Mouse (Mus musculus): ENCODE results near the gene Dkkl1. TPM values are rescaled to one million over a fixed set of nuclear protein-coding genes. Genes with fewer than 3 reads are reported as not detected.
A peak's percentile ranks its signal among the peaks of the same experiment; 100 is the strongest.

Dkkl1 gene
- total and polyA plus RNA-seq, 2 experiments from 2014 or later: 18.3 to 24.0 TPM

GRCm38 (mm10) chr7:45180896-45181477 is 31.0 kb downstream of the Dkkl1 start, which contains the start of gene Pth2:
TSS of gene Pth2 (plus strand) at chr7:45180995.
- H3K27ac ChIP-seq: no peak within 1 kb of the TSS

GRCm38 (mm10) chr7:45179469-45179868 is 32.5 kb downstream of the Dkkl1 start, which contains the start of gene Gfy:
TSS of gene Gfy (minus strand) at chr7:45179569.
- Histone ChIP-seq H3K4me1 (ENCODE audit: insufficient read depth, low read length) (no peaks in the 10 kb centered on the region), H3K4me3 (ENCODE audit: low read length) (no peak within 1 kb of the TSS), H3K9ac (replicated peaks; ENCODE audit: low read length) (no peak within 1 kb of the TSS), H3K4me2 (ENCODE audit: low read depth, low read length) (no peak within 1 kb of the TSS), H3K27me3 (ENCODE audit: insufficient read depth, low read length) (peaks cover 95% of the 10 kb centered on the region), H3K27ac (no peak within 1 kb of the TSS), H3K9me3 (ENCODE audit: low read length) (no peaks in the 10 kb centered on the region), H3K36me3 (ENCODE audit: insufficient read depth, low read length) (no peaks in the 10 kb centered on the region)
- DNase-seq (ENCODE audit: low spot score) (no peak), ATAC-seq (no peak)
- 26% methylated on average over 7 of the region's 7 CpGs for WGBS
- TF ChIP-seq CTCF (IDR thresholded peaks at IDR 0.05; ENCODE audit: low read depth): no peak

More at GRCm38 (mm10) chr7:45180896-45181477, 31.0 kb downstream of the Dkkl1 start, which contains the start of gene Pth2:
- Histone ChIP-seq H3K27me3 (ENCODE audit: insufficient read depth, low read length) (peaks cover 85% of the 10 kb centered on the region), H3K9ac (replicated peaks; ENCODE audit: low read length) (no peak within 1 kb of the TSS), H3K4me2 (ENCODE audit: low read depth, low read length) (peak within 1 kb of the TSS; percentile 55), H3K4me1 (ENCODE audit: insufficient read depth, low read length) (no peaks in the 10 kb centered on the region), H3K4me3 (ENCODE audit: low read length) (peak within 1 kb of the TSS; percentile 31), H3K9me3 (ENCODE audit: low read length) (no peaks in the 10 kb centered on the region), H3K36me3 (ENCODE audit: insufficient read depth, low read length) (no peaks in the 10 kb centered on the region)
- DNase-seq (ENCODE audit: low spot score) (no peak), ATAC-seq (no peak)
- WGBS: 24% methylated on average over 20 of the region's 20 CpGs
- no peak for TF ChIP-seq CTCF (IDR thresholded peaks at IDR 0.05; ENCODE audit: low read depth)

GRCm38 (mm10) chr7:45178550-45178949 is 33.4 kb downstream of the Dkkl1 start:
- Histone ChIP-seq H3K4me1 (ENCODE audit: insufficient read depth, low read length) (no peaks in the 10 kb centered on the region), H3K9me3 (ENCODE audit: low read length) (no peaks in the 10 kb centered on the region), H3K4me2 (ENCODE audit: low read depth, low read length) (no peak overlapping the region), H3K36me3 (ENCODE audit: insufficient read depth, low read length) (no peaks in the 10 kb centered on the region), H3K4me3 (ENCODE audit: low read length) (no peak overlapping the region), H3K9ac (replicated peaks; ENCODE audit: low read length) (no peak overlapping the region), H3K27ac (no peak overlapping the region), H3K27me3 (ENCODE audit: insufficient read depth, low read length) (peaks cover 94% of the 10 kb centered on the region)
- no peak for TF ChIP-seq CTCF (IDR thresholded peaks at IDR 0.05; ENCODE audit: low read depth)
- ATAC-seq (no peak), DNase-seq (ENCODE audit: low spot score) (no peak)
- 20% methylated on average over 7 of the region's 7 CpGs for WGBS

- Histone ChIP-seq H3K4me2 (ENCODE audit: low read depth, low read length) (peak overlapping the region; percentile 45), H3K4me1 (ENCODE audit: insufficient read depth, low read length) (no peaks in the 10 kb centered on the region), H3K9ac (replicated peaks; ENCODE audit: low read length) (0 out of 2 replicates have a peak overlapping the region, but pooled peaks have one; percentile 9), H3K36me3 (ENCODE audit: insufficient read depth, low read length) (no peaks in the 10 kb centered on the region), H3K9me3 (ENCODE audit: low read length) (no peaks in the 10 kb centered on the region), H3K27me3 (ENCODE audit: insufficient read depth, low read length) (peaks cover 74% of the 10 kb centered on the region), H3K4me3 (ENCODE audit: low read length) (peak overlapping the region; percentile 24), H3K27ac (no peak overlapping the region)
- TF ChIP-seq CTCF (IDR thresholded peaks at IDR 0.05; ENCODE audit: low read depth): no peak
- ATAC-seq (no peak), DNase-seq (ENCODE audit: low spot score) (no peak)
- 3% methylated on average over 30 of the region's 31 CpGs for WGBS
These were observed 35.6 kb downstream of the Dkkl1 start for GRCm38 (mm10) chr7:45176356-45176755.

GRCm38 (mm10) chr7:45175929-45176328 is 36.0 kb downstream of the Dkkl1 start:
- TF ChIP-seq CTCF (IDR thresholded peaks at IDR 0.05; ENCODE audit: low read depth): no peak
- Histone ChIP-seq H3K27me3 (ENCODE audit: insufficient read depth, low read length) (peaks cover 70% of the 10 kb centered on the region), H3K9me3 (ENCODE audit: low read length) (no peaks in the 10 kb centered on the region), H3K36me3 (ENCODE audit: insufficient read depth, low read length) (no peaks in the 10 kb centered on the region), H3K4me3 (ENCODE audit: low read length) (peak overlapping the region; percentile 24), H3K4me2 (ENCODE audit: low read depth, low read length) (peak overlapping the region; percentile 45), H3K9ac (replicated peaks; ENCODE audit: low read length) (0 out of 2 replicates have a peak overlapping the region, but pooled peaks have one; percentile 9), H3K27ac (no peak overlapping the region), H3K4me1 (ENCODE audit: insufficient read depth, low read length) (no peaks in the 10 kb centered on the region)
- under 1% methylated on average over 23 of the region's 23 CpGs for WGBS
- ATAC-seq: no peak
- no peak for DNase-seq (ENCODE audit: low spot score)

GRCm38 (mm10) chr7:45175398-45175797 is 36.5 kb downstream of the Dkkl1 start:
- ATAC-seq: no peak

More at GRCm38 (mm10) chr7:45175398-45175797, 36.5 kb downstream of the Dkkl1 start:
- Histone ChIP-seq H3K4me1 (ENCODE audit: insufficient read depth, low read length) (no peaks in the 10 kb centered on the region), H3K9me3 (ENCODE audit: low read length) (no peaks in the 10 kb centered on the region), H3K36me3 (ENCODE audit: insufficient read depth, low read length) (no peaks in the 10 kb centered on the region), H3K27ac (no peak overlapping the region), H3K27me3 (ENCODE audit: insufficient read depth, low read length) (peaks cover 65% of the 10 kb centered on the region), H3K9ac (replicated peaks; ENCODE audit: low read length) (no peak overlapping the region), H3K4me3 (ENCODE audit: low read length) (no peak overlapping the region), H3K4me2 (ENCODE audit: low read depth, low read length) (no peak overlapping the region)
- 4% methylated on average over 13 of the region's 13 CpGs for WGBS
- DNase-seq (ENCODE audit: low spot score): no peak
- no peak for TF ChIP-seq CTCF (IDR thresholded peaks at IDR 0.05; ENCODE audit: low read depth)

All from hindbrain, postnatal 0 days (tissue).